Mouse (Mus musculus) myocyte (in vitro differentiated cells): ENCODE data around the gene Gm45753. TPM values are rescaled to one million over a fixed set of nuclear protein-coding genes. Genes with fewer than 3 reads are reported as not detected.

Source experiments
- H3K27me3 ChIP-seq: one replicate; pipeline ENCODE4 v1.6.1; 2011; ENCODE audit not compliant: control insufficient read depth, insufficient read depth, insufficient read length
- H3K36me3 ChIP-seq: one replicate; pipeline ENCODE4 v1.6.1; 2011; ENCODE audit not compliant: control insufficient read depth, insufficient read depth
- H3K4me2 ChIP-seq: one replicate; pipeline ENCODE4 v1.6.1; 2011; ENCODE audit warnings: low read depth, control low read depth
- H3K4me3 ChIP-seq: one replicate; pipeline ENCODE4 v1.5.1; 2011; ENCODE audit warnings: mild to moderate bottlenecking, control low read depth, moderate library complexity
- H3K79me2 ChIP-seq: one replicate; pipeline ENCODE4 v1.6.1; 2011; ENCODE audit not compliant: control insufficient read depth, insufficient read depth
- H3ac ChIP-seq: one replicate; pipeline ENCODE4 v1.6.1; 2011; ENCODE audit not compliant: control insufficient read depth, insufficient read length
- CEBPB ChIP-seq: IDR thresholded peaks from 2 replicates; pipeline ENCODE4 v1.6.1; 2011; ENCODE audit warnings: mild to moderate bottlenecking, moderate library complexity; ENCODE audit not compliant: poor library complexity, insufficient read depth, severe bottlenecking
- E2F4 ChIP-seq: IDR thresholded peaks from one replicate; pipeline ENCODE4 v1.6.1; 2011; ENCODE audit warnings: mild to moderate bottlenecking, control low read depth, moderate library complexity; ENCODE audit not compliant: insufficient read depth
- MAX ChIP-seq: IDR thresholded peaks from one replicate; pipeline ENCODE4 v1.6.1; 2011; ENCODE audit warnings: low read depth, mild to moderate bottlenecking, control low read depth
- MYOD1 ChIP-seq, 3 experiments: IDR thresholded peaks; one replicate each; pipeline ENCODE4 v1.6.1; 2011; ENCODE audit warnings: control low read depth in 2 of 3, low read depth in 2 of 3, mild to moderate bottlenecking in 2 of 3, moderate library complexity in 1 of 3; ENCODE audit not compliant: insufficient read length in 2 of 3, control insufficient read depth in 1 of 3
- MYOG ChIP-seq, 3 experiments: IDR thresholded peaks; one replicate each; pipeline ENCODE4 v1.6.1; 2011; ENCODE audit warnings: control low read depth in 2 of 3, low read depth in 2 of 3, mild to moderate bottlenecking in 2 of 3; ENCODE audit not compliant: insufficient read length in 2 of 3, control insufficient read depth in 1 of 3, insufficient read depth in 1 of 3
- POLR2A ChIP-seq: IDR thresholded peaks from one replicate; pipeline ENCODE4 v1.6.1; 2011; ENCODE audit warnings: low read depth, mild to moderate bottlenecking, control low read depth, moderate library complexity; ENCODE audit not compliant: insufficient read length
- POLR2AphosphoS2 ChIP-seq: IDR thresholded peaks from one replicate; pipeline ENCODE4 v1.6.1; 2011; ENCODE audit warnings: low read depth, control low read depth; ENCODE audit not compliant: insufficient read length
- REST ChIP-seq: IDR thresholded peaks from one replicate; pipeline ENCODE4 v1.6.1; 2011; ENCODE audit warnings: mild to moderate bottlenecking, control low read depth, moderate library complexity; ENCODE audit not compliant: insufficient read depth, insufficient read length
- SRF ChIP-seq: IDR thresholded peaks from one replicate; pipeline ENCODE4 v1.6.1; 2011; ENCODE audit warnings: low read depth; ENCODE audit not compliant: control insufficient read depth, insufficient read length
- TCF12 ChIP-seq: IDR thresholded peaks from one replicate; pipeline ENCODE4 v1.6.1; 2011; ENCODE audit warnings: mild to moderate bottlenecking, control low read depth; ENCODE audit not compliant: poor library complexity, insufficient read depth, severe bottlenecking
- TCF3 ChIP-seq: IDR thresholded peaks from one replicate; pipeline ENCODE4 v1.6.1; 2011; ENCODE audit warnings: low read depth, control low read depth; ENCODE audit not compliant: insufficient read length
- USF1 ChIP-seq: IDR thresholded peaks from one replicate; pipeline ENCODE4 v1.6.1; 2011; ENCODE audit warnings: low read depth, mild to moderate bottlenecking, control low read depth, moderate library complexity
- polyA plus RNA-seq: library from polyadenylated mRNA; unstranded; fragments of >200 nt; fragmentation: generic; extraction: Trizol; gene quantifications from one replicate; pipeline ENCODE4 v1.2.1, GENCODE M21; 2012; ENCODE audit warnings: missing spikeins

Gm45753 gene
- polyA plus RNA-seq, 1 experiment = not detected

DNA sequence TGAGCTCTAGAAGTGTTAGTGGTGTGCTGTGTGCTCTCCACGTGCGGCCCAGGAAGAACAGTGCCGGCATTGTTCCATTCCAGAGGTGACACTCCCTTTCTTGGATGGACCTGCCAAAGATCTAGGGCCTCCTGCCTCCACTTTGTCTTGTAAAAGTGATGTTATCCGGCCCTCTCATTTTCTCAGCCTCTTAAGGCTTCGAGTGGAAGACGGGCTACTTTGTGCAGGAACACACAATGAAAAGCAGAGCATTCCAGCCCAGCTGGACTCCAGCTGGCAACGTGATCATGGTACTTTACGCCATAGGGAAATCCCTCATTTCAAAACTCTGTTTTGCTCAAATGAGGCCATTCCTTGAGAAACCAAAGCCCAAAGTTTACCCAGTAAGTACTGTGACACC lies 41.3 kb downstream of the Gm45753 start:
- no peak overlapping the region for H3K4me3 ChIP-seq
- no peak for TF ChIP-seq MYOD1 (IDR thresholded peaks at IDR 0.05; ENCODE audit: control insufficient read depth in 1 of 3, insufficient read length in 2 of 3, low read depth in 2 of 3)
- no peak for TF ChIP-seq TCF3
- no peak for TF ChIP-seq USF1
- no peak for TF ChIP-seq TCF12
- TF ChIP-seq MYOG (IDR thresholded peaks at IDR 0.05; ENCODE audit: control insufficient read depth in 1 of 3, insufficient read depth in 1 of 3, insufficient read length in 2 of 3, low read depth in 2 of 3) = no peak
- no peak for TF ChIP-seq E2F4
- no peak for TF ChIP-seq POLR2AphosphoS2
- no peak for TF ChIP-seq POLR2A
- no peak for TF ChIP-seq MAX
- no peak for TF ChIP-seq CEBPB
- TF ChIP-seq SRF = no peak
- no peaks in the 10 kb centered on the region for H3K36me3 ChIP-seq
- no peaks in the 10 kb centered on the region for H3K79me2 ChIP-seq
- H3ac ChIP-seq = no peak overlapping the region
- H3K4me2 ChIP-seq = no peak overlapping the region
- H3K27me3 ChIP-seq = no peaks in the 10 kb centered on the region

- Histone ChIP-seq H3K36me3 (no peaks in the 10 kb centered on the region), H3ac (no peak overlapping the region), H3K27me3 (no peaks in the 10 kb centered on the region), H3K4me3 (no peak overlapping the region), H3K4me2 (no peak overlapping the region), H3K79me2 (no peaks in the 10 kb centered on the region)
- TF ChIP-seq TCF3 = no peak
- TF ChIP-seq POLR2A = no peak
- no peak for TF ChIP-seq MAX
- TF ChIP-seq MYOD1 (IDR thresholded peaks at IDR 0.05; ENCODE audit: control insufficient read depth in 1 of 3, insufficient read length in 2 of 3, low read depth in 2 of 3) = no peak
- no peak for TF ChIP-seq TCF12
- no peak for TF ChIP-seq CEBPB
- TF ChIP-seq POLR2AphosphoS2 = no peak
Observed at GRCm38 (mm10) chr8:45264918-45265317, 43.3 kb downstream of the Gm45753 start.

DNA sequence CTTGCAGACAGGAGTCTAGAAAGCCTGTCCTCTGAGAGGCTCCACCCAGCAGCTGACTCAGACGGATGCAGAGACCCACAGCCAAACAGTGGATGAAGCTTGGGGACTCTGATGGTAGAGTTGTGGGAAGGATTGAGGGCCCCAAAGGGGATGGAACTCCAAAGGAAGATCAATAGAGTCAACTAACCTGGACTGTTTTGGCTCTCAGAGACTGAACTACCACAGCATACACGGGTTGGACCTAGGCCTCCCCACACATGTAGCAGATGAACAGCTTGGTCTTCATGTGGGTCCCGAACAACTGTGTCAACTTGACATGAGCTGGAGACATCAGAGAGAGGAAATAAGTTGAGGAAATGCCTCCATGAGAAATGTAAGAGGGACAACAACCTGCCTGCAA lies 45.4 kb downstream of the Gm45753 start:
- H3K4me2 ChIP-seq = no peak overlapping the region
- H3K27me3 ChIP-seq = no peaks in the 10 kb centered on the region
- TF ChIP-seq MAX (no peak), POLR2AphosphoS2 (no peak), POLR2A (no peak), MYOD1 (IDR thresholded peaks at IDR 0.05; ENCODE audit: control insufficient read depth in 1 of 3, insufficient read length in 2 of 3, low read depth in 2 of 3) (no peak), USF1 (no peak), SRF (no peak), E2F4 (no peak), TCF3 (no peak), CEBPB (no peak), MYOG (IDR thresholded peaks at IDR 0.05; ENCODE audit: control insufficient read depth in 1 of 3, insufficient read depth in 1 of 3, insufficient read length in 2 of 3, low read depth in 2 of 3) (no peak), TCF12 (no peak), REST (no peak)
- no peak overlapping the region for H3ac ChIP-seq
- H3K79me2 ChIP-seq = no peaks in the 10 kb centered on the region
- no peak overlapping the region for H3K4me3 ChIP-seq
- H3K36me3 ChIP-seq = no peaks in the 10 kb centered on the region

- H3K79me2 ChIP-seq = no peaks in the 10 kb centered on the region
- H3K36me3 ChIP-seq = no peaks in the 10 kb centered on the region
- no peak within 1 kb of the TSS for H3ac ChIP-seq
- no peak within 1 kb of the TSS for H3K4me3 ChIP-seq
- H3K27me3 ChIP-seq = no peaks in the 10 kb centered on the region
- TF ChIP-seq POLR2AphosphoS2 (no peak), SRF (no peak), POLR2A (no peak), E2F4 (no peak), TCF3 (no peak), REST (no peak), MAX (no peak), MYOG (IDR thresholded peaks at IDR 0.05; ENCODE audit: control insufficient read depth in 1 of 3, insufficient read depth in 1 of 3, insufficient read length in 2 of 3, low read depth in 2 of 3) (no peak)
- no peak within 1 kb of the TSS for H3K4me2 ChIP-seq
Observed at GRCm38 (mm10) chr8:45261920-45262319, 46.3 kb downstream of the Gm45753 start, which contains the start of gene F11. Gene F11, minus strand, starts transcription at chr8:45262031.

DNA sequence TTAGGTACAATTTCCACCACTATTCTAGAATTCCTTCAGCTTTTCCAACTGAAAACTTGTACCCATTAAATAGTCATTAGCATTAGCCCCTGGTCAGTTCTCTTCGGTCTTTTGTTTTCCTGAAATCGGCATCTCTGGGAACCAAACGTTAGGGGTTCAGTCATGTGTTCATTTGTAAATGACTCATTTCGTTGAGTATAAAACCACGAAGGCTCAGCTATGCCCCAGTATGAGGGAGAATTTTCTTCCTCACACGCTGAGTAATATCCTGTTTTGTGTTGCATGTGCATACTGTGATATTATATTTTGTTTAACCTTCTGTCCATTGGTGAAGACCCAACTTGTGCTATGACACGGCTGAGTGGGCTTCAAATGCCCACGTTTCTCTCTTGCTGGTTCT lies 49.8 kb downstream of the Gm45753 start:
- H3K79me2 ChIP-seq = no peaks in the 10 kb centered on the region
- TF ChIP-seq REST (no peak), MYOG (IDR thresholded peaks at IDR 0.05; ENCODE audit: control insufficient read depth in 1 of 3, insufficient read depth in 1 of 3, insufficient read length in 2 of 3, low read depth in 2 of 3) (no peak), POLR2AphosphoS2 (no peak), POLR2A (no peak), E2F4 (no peak), SRF (no peak), TCF12 (no peak), MAX (no peak)
- no peak overlapping the region for H3ac ChIP-seq
- no peaks in the 10 kb centered on the region for H3K27me3 ChIP-seq
- H3K4me3 ChIP-seq = no peak overlapping the region
- H3K36me3 ChIP-seq = no peaks in the 10 kb centered on the region
- peak overlapping the region; percentile 27 for H3K4me2 ChIP-seq
